Mouse (Mus musculus): ENCODE data around the gene Shank2.

DNA sequence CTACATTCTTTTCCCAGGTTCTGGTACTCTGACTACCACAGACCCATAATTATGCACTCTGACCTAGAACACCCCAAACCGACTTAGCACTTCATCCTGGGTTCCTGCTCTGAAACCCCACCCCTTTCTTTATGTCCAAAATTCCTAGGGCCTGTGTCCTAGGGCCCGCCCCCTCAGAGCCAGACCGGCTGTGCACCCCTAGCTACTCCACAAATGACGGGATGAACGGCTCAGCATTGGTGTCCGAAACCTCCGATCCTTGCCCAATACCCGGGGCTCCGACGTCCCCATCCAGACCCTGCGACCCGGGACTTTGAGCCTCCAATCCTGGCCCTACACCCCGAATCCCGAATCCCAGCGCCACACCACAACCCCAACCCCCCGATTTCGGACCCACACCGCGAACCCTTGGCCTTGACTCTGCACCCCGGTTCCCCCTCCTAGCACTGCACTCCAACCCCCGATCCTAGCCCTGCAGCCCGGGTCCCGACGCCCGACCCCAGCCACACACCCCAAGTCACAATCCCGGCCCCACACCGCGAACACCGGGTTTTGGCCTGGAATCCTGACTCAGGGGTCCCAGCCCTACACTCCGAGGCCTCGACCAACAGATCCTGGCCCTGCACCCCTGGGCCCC is 468.3 kb downstream of the Shank2 start:
- TF ChIP-seq BHLHE40 (IDR thresholded peaks at IDR 0.05; ENCODE audit: borderline replicate concordance, low read depth, low read length) (no peak), ZNF384 (IDR thresholded peaks at IDR 0.05; ENCODE audit: low read depth, low read length) (no peak), GABPA (IDR thresholded peaks at IDR 0.05; ENCODE audit: low read depth, low read length) (no peak), CTCF (IDR thresholded peaks at IDR 0.05 in 2 of 3, conservative IDR thresholded peaks at IDR 0.05 in 1 of 3; ENCODE audit: control insufficient read depth in 1 of 3, insufficient read depth in 1 of 3, low read depth in 2 of 3, low read length in 3 of 3, poor library complexity in 1 of 3, severe bottlenecking in 1 of 3) (no peak), MAFK (IDR thresholded peaks at IDR 0.05; ENCODE audit: borderline replicate concordance, low read depth, low read length) (no peak), GATA1 (IDR thresholded peaks at IDR 0.05; ENCODE audit: low read depth, low read length) (no peak), TBP (IDR thresholded peaks at IDR 0.05; ENCODE audit: low read depth, low read length) (no peak), EP300 (IDR thresholded peaks at IDR 0.05; ENCODE audit: low read depth in 1 of 2, low read length in 2 of 2) (no peak), POLR2A (IDR thresholded peaks at IDR 0.05; ENCODE audit: control insufficient read depth in 1 of 2, insufficient read depth in 1 of 2, low read depth in 1 of 2, low read length in 2 of 2, poor library complexity in 1 of 2) (no peak), MYC (IDR thresholded peaks at IDR 0.05; ENCODE audit: low read depth, low read length) (no peak)
